Mouse (Mus musculus) CH12.LX (cell line): Measurements from ENCODE around the gene Wnt1. TPM values are rescaled to one million over a fixed set of nuclear protein-coding genes. Genes with fewer than 3 reads are reported as not detected.

Source experiments
- DNase-seq: peaks from one replicate; pipeline ENCODE4 v3.0.0-alpha.2; 2013; ENCODE audit errors: extremely low read depth
- H3K27ac ChIP-seq: 2 replicates; pipeline ENCODE4 v1.5.1; 2012; ENCODE audit warnings: low read depth, mild to moderate bottlenecking, control low read depth, moderate library complexity; ENCODE audit not compliant: insufficient read depth
- H3K27me3 ChIP-seq: replicated peaks from 2 replicates; pipeline ENCODE3; 2012; ENCODE audit warnings: inconsistent platforms
- H3K36me3 ChIP-seq, 2 experiments: replicated peaks in 1 of 2; 2 replicates each; pipeline versions ENCODE3 to v1.6.1; 2012; ENCODE audit warnings: inconsistent platforms in 1 of 2, low read length in 1 of 2, mild to moderate bottlenecking in 1 of 2, mixed read lengths in 1 of 2, moderate library complexity in 1 of 2; ENCODE audit not compliant: control insufficient read depth in 1 of 2, insufficient read depth in 1 of 2
- H3K4me1 ChIP-seq, 2 experiments: 2 replicates each; pipeline ENCODE4 v1.6.1; 2012; ENCODE audit warnings: inconsistent platforms in 1 of 2, moderate library complexity in 1 of 2; ENCODE audit not compliant: insufficient read depth in 2 of 2, control insufficient read depth in 1 of 2
- H3K4me2 ChIP-seq: 2 replicates; pipeline ENCODE4 v1.6.1; 2012; ENCODE audit warnings: low read depth, mild to moderate bottlenecking, control low read depth; ENCODE audit not compliant: poor library complexity, insufficient read depth, severe bottlenecking
- H3K4me3 ChIP-seq, 3 experiments: fragments of 150-350 bp in 1 of 3; sonication (generic) in 1 of 3; replicated peaks in 1 of 3; 2 replicates each; pipeline versions ENCODE3 to v1.5.1; 2011 to 2012; ENCODE audit warnings: low read depth in 2 of 3, low read length in 2 of 3, mild to moderate bottlenecking in 2 of 3, moderate library complexity in 2 of 3, control low read depth in 1 of 3, improper control_type of control experiment in 1 of 3, inconsistent platforms in 1 of 3, mixed read lengths in 1 of 3; ENCODE audit not compliant: poor library complexity in 1 of 3
- H3K79me2 ChIP-seq: replicated peaks from 2 replicates; pipeline ENCODE4 v1.6.1; 2012; ENCODE audit warnings: mild to moderate bottlenecking, moderate library complexity; ENCODE audit not compliant: control insufficient read depth, poor library complexity, insufficient read depth, severe bottlenecking; ENCODE audit errors: extremely low read depth
- H3K9ac ChIP-seq: 2 replicates; pipeline ENCODE4 v1.6.1; 2012; ENCODE audit warnings: low read depth, mild to moderate bottlenecking, control low read depth, moderate library complexity; ENCODE audit not compliant: insufficient read depth
- H3K9me3 ChIP-seq: replicated peaks from 2 replicates; pipeline ENCODE3; 2012; ENCODE audit warnings: low read length, inconsistent platforms, mixed read lengths
- CHD1 ChIP-seq: IDR thresholded peaks from 2 replicates; pipeline ENCODE4 v1.6.1; 2012; ENCODE audit warnings: low read depth, low read length, improper control_type of control experiment, inconsistent platforms
- CTCF ChIP-seq, 2 experiments: IDR thresholded peaks in 1 of 2; conservative IDR thresholded peaks in 1 of 2; 2 replicates each; pipeline ENCODE4 v1.5.1; 2011 to 2012; ENCODE audit warnings: low read depth in 2 of 2, low read length in 2 of 2, improper control_type of control experiment in 1 of 2, inconsistent platforms in 1 of 2, mild to moderate bottlenecking in 1 of 2, moderate library complexity in 1 of 2
- ETS1 ChIP-seq: conservative IDR thresholded peaks from 2 replicates; pipeline ENCODE4 v1.6.1; 2012; ENCODE audit warnings: low read depth, mild to moderate bottlenecking, inconsistent platforms, low read length, improper control_type of control experiment, moderate library complexity
- GABPA ChIP-seq: IDR thresholded peaks from 2 replicates; pipeline ENCODE4 v1.6.1; 2012; ENCODE audit warnings: low read depth, low read length, improper control_type of control experiment, inconsistent platforms; ENCODE audit not compliant: insufficient replicate concordance
- HCFC1 ChIP-seq: IDR thresholded peaks from 2 replicates; pipeline ENCODE4 v1.6.1; 2012; ENCODE audit warnings: low read depth, mild to moderate bottlenecking, inconsistent platforms, low read length, improper control_type of control experiment
- KAT2A ChIP-seq: IDR thresholded peaks from 2 replicates; pipeline ENCODE4 v1.6.1; 2012; ENCODE audit warnings: low read length, improper control_type of control experiment, inconsistent platforms; ENCODE audit not compliant: insufficient replicate concordance
- MAFK ChIP-seq: IDR thresholded peaks from 2 replicates; pipeline ENCODE4 v1.6.1; 2011; ENCODE audit warnings: low read length, improper control_type of control experiment; ENCODE audit not compliant: insufficient replicate concordance
- MAX ChIP-seq: IDR thresholded peaks from 2 replicates; pipeline ENCODE4 v1.6.1; 2011; ENCODE audit warnings: low read length, improper control_type of control experiment
- MAZ ChIP-seq: IDR thresholded peaks from 2 replicates; pipeline ENCODE4 v1.6.1; 2012; ENCODE audit warnings: low read depth, mild to moderate bottlenecking, inconsistent platforms, low read length, improper control_type of control experiment, moderate library complexity
- MEF2A ChIP-seq: IDR thresholded peaks from 2 replicates; pipeline ENCODE4 v1.6.1; 2014; ENCODE audit warnings: low read depth, mild to moderate bottlenecking, inconsistent platforms, low read length, improper control_type of control experiment, borderline replicate concordance
- MYC ChIP-seq: IDR thresholded peaks from 2 replicates; pipeline ENCODE4 v1.6.1; 2011; ENCODE audit warnings: low read depth, mild to moderate bottlenecking, improper control_type of control experiment, low read length
- NELFE ChIP-seq: IDR thresholded peaks from 2 replicates; pipeline ENCODE4 v1.6.1; 2011; ENCODE audit warnings: low read depth, low read length, improper control_type of control experiment
- NRF1 ChIP-seq: IDR thresholded peaks from 2 replicates; pipeline ENCODE4 v1.6.1; 2014; ENCODE audit warnings: low read depth, mild to moderate bottlenecking, inconsistent platforms, low read length, improper control_type of control experiment, moderate library complexity
- POLR2A ChIP-seq: IDR thresholded peaks from 2 replicates; pipeline ENCODE4 v1.6.1; 2011; ENCODE audit warnings: low read depth, mild to moderate bottlenecking, improper control_type of control experiment, low read length
- POLR2AphosphoS2 ChIP-seq: IDR thresholded peaks from 2 replicates; pipeline ENCODE4 v1.6.1; 2011; ENCODE audit warnings: low read depth, low read length, improper control_type of control experiment
- RAD21 ChIP-seq: IDR thresholded peaks from 2 replicates; pipeline ENCODE4 v1.6.1; 2011; ENCODE audit warnings: low read depth, mild to moderate bottlenecking, low read length, improper control_type of control experiment, moderate library complexity
- SMC3 ChIP-seq: IDR thresholded peaks from 2 replicates; pipeline ENCODE4 v1.6.1; 2011; ENCODE audit warnings: low read depth, low read length, improper control_type of control experiment
- TBP ChIP-seq: conservative IDR thresholded peaks from 2 replicates; pipeline ENCODE4 v1.6.1; 2011; ENCODE audit warnings: low read depth, low read length, improper control_type of control experiment
- USF2 ChIP-seq: conservative IDR thresholded peaks from 2 replicates; pipeline ENCODE4 v1.6.1; 2011; ENCODE audit warnings: low read depth, low read length, improper control_type of control experiment
- ZC3H11A ChIP-seq: IDR thresholded peaks from 2 replicates; pipeline ENCODE4 v1.6.1; 2012; ENCODE audit warnings: low read depth, mild to moderate bottlenecking, inconsistent platforms, low read length, improper control_type of control experiment
- ZKSCAN1 ChIP-seq: IDR thresholded peaks from 2 replicates; pipeline ENCODE4 v1.6.1; 2012; ENCODE audit warnings: low read depth, inconsistent platforms, low read length, improper control_type of control experiment, borderline replicate concordance
- ZNF384 ChIP-seq: IDR thresholded peaks from 2 replicates; pipeline ENCODE4 v1.6.1; 2012; ENCODE audit warnings: low read depth, low read length, improper control_type of control experiment, inconsistent platforms
- dilution Hi-C: fragments of 300-500 bp; cut with MboI; formaldehyde crosslinking; loops from 2 replicates; pipeline ENCODE4 v1.14.3; 2020; ENCODE audit warnings: low sequenced_read_pairs; ENCODE audit not compliant: extremely low pct_unique_long_range_greater_than_20kb, extremely low pct_ligation_motif_present
- in situ Hi-C: fragments of 300-500 bp; cut with MboI; formaldehyde crosslinking; loops from 3 replicates; pipeline ENCODE4 v1.14.3; 2019; ENCODE audit warnings: low sequenced_read_pairs, low pct_ligation_motif_present, low pct_unique_long_range_greater_than_20kb, mixed read lengths
- polyA plus RNA-seq: library from polyadenylated mRNA; unstranded; fragments of >175 nt; gene quantifications from 2 replicates; pipeline ENCODE4 v1.2.1, GENCODE M21; 2012; ENCODE audit warnings: low read depth; ENCODE audit not compliant: insufficient read length
- total RNA-seq, 2 experiments: library from RNA; depleted of rRNA; stranded (reverse); fragments of 300-350 nt in 1 of 2; fragments of >200 nt in 1 of 2; gene quantifications; 2 replicates each; pipeline ENCODE4 v1.2.3; 2012 to 2014

Wnt1 gene
- total and polyA plus RNA-seq, 3 experiments: not detected

- TF ChIP-seq ZKSCAN1: no peak
- TF ChIP-seq TBP: no peak
- no peak for TF ChIP-seq MYC
- no peak for TF ChIP-seq ZNF384
- no peak for TF ChIP-seq POLR2AphosphoS2
- TF ChIP-seq CTCF (conservative IDR thresholded peaks at IDR 0.05 in 1 of 2, IDR thresholded peaks at IDR 0.05 in 1 of 2; ENCODE audit: low read depth in 2 of 2, low read length in 2 of 2): peak; percentile 62 to 81
- no peak for TF ChIP-seq MAFK
- TF ChIP-seq ZC3H11A: no peak
- no peak for TF ChIP-seq CHD1
- TF ChIP-seq MAX: no peak
- TF ChIP-seq ETS1: no peak
- TF ChIP-seq SMC3: peak; percentile 44
- TF ChIP-seq NRF1: no peak
- no peak for TF ChIP-seq USF2
- no peak for TF ChIP-seq NELFE
- TF ChIP-seq GABPA: no peak
- TF ChIP-seq POLR2A: no peak
- no peak for TF ChIP-seq HCFC1
- TF ChIP-seq KAT2A: no peak
- TF ChIP-seq MEF2A: no peak
- peak; percentile 22 for TF ChIP-seq RAD21
- TF ChIP-seq, all 38 proteins: peak for 3
- H3K4me1 ChIP-seq: peaks cover 5 to 15% of the 10 kb centered on the region in 2 experiments; a peak in 3 of 4 replicates
- peaks cover 12% of the 10 kb centered on the region for H3K9me3 ChIP-seq
- no peaks in the 10 kb centered on the region for H3K79me2 ChIP-seq
- DNase-seq: peak; percentile 58
- no peaks in the 10 kb centered on the region for H3K36me3 ChIP-seq
- dilution Hi-C loops: no loop called here
- H3K4me2 ChIP-seq: no peak overlapping the region
- H3K27me3 ChIP-seq: peaks cover 26% of the 10 kb centered on the region
- H3K27ac ChIP-seq: no peak overlapping the region
- H3K9ac ChIP-seq: no peak overlapping the region
- in situ Hi-C loops: no loop called here
- H3K4me3 ChIP-seq: no peak overlapping the region
Measured at GRCm38 (mm10) chr15:98785744-98786143, 3.9 kb upstream of the Wnt1 start.

- H3K9me3 ChIP-seq: peaks cover 28% of the 10 kb centered on the region
- no peak overlapping the region for H3K9ac ChIP-seq
- no peak overlapping the region for H3K4me2 ChIP-seq
- DNase-seq: no peak
- peaks cover 46% of the 10 kb centered on the region for H3K27me3 ChIP-seq
- TF ChIP-seq SMC3 (peak; percentile 53), MAZ (no peak), RAD21 (peak; percentile 73), CTCF (conservative IDR thresholded peaks at IDR 0.05 in 1 of 2, IDR thresholded peaks at IDR 0.05 in 1 of 2; ENCODE audit: low read depth in 2 of 2, low read length in 2 of 2) (peak in 1 of 2 experiments; percentile 77; a peak in 2 of 4 replicates)
- no peak overlapping the region for H3K27ac ChIP-seq
- dilution Hi-C loops: no loop called here
- H3K36me3 ChIP-seq: no peaks in the 10 kb centered on the region
- H3K4me1 ChIP-seq: peaks cover 18 to 27% of the 10 kb centered on the region in 2 experiments
- H3K4me3 ChIP-seq: no peak overlapping the region
- in situ Hi-C loops: no loop called here
- no peaks in the 10 kb centered on the region for H3K79me2 ChIP-seq
Measured at GRCm38 (mm10) chr15:98787930-98788329, 1.7 kb upstream of the Wnt1 start.
